Mouse (Mus musculus) E14TG2a.4 (cell line): Measurements from ENCODE around the gene Tmem30b.

Source experiments
- CTCF ChIP-seq: conservative IDR thresholded peaks from 2 replicates; pipeline ENCODE4 v1.5.1; 2014; ENCODE audit warnings: low read length
- NANOG ChIP-seq: IDR thresholded peaks from 2 replicates; pipeline ENCODE4 v1.6.1; 2014; ENCODE audit warnings: borderline replicate concordance, low read length, mixed read lengths
- POU5F1 ChIP-seq: IDR thresholded peaks from 2 replicates; pipeline ENCODE4 v1.6.1; 2014; ENCODE audit warnings: low read length, borderline replicate concordance

DNA sequence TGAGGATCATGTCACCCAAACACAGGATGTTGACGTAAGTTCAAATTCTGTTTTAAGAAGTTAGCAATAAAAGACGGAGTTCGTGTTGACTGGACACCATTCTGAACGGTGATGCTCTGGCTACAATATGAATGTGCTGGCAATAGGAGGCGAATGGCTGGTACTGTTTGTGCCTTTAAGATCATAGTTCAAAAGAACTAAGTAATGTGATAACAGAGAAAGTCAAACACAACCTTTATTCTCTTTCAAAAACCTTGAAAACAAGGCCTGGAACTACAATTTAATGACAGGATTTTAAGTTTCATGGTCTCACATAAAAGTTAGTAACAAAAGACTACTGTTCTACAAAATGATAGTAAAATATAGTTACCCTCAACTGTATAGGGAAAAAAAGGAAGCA is 3.0 kb downstream of the Tmem30b start:
- TF ChIP-seq CTCF (no peak), NANOG (no peak), POU5F1 (no peak)
